Mouse (Mus musculus) large intestine, adult 2 months (tissue): ENCODE data around the gene Itfg1. TPM values are rescaled to one million over a fixed set of nuclear protein-coding genes. Genes with fewer than 3 reads are reported as not detected.
A peak's percentile ranks its signal among the peaks of the same experiment; 100 is the strongest.

Experiments used
- DNase-seq: peaks from one replicate; pipeline ENCODE4 v3.0.0-alpha.2; 2012; ENCODE audit warnings: low read depth, low spot score
- WGBS: fragments of 180-500 bp; shearing (Covaris S2); methylation state at CpG from one replicate; pipeline ENCODE4 v1.1.7; 2018; 5-methylcytosine and 5-hydroxymethylcytosine counted together
- polyA plus RNA-seq: library from polyadenylated mRNA; depleted of rRNA; stranded (reverse); fragments of >200 nt; gene quantifications from 2 replicates; pipeline ENCODE4 v1.2.3, GENCODE M21; 2012; rRNA removed

Itfg1 gene
- polyA plus RNA-seq, 1 experiment, result 15.4 TPM

GRCm38 (mm10) chr8:85780091-85780490, 60.6 kb downstream of the Itfg1 start:
- WGBS, result 93% methylated on average over 3 of the region's 3 CpGs

DNA sequence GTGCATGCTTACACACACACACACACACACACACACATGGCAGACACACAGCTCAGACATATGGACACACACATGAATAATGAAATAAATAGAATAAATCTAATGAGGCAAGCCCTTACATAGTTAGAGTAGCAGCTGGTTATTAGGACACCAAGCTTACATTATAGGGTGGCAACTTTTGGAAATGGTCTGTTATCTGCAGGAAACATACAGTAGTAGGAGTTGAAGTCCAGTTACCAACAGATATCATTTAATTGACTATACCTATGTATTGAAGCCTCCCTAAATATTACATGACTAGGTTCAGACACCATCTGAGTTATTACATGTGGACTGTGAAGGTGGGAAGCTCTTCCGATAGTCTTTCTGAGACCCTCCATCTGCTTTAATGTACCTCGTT, 95.7 kb downstream of the Itfg1 start:
- 98% methylated on average over 2 of the region's 2 CpGs for WGBS
- DNase-seq, result no peak

More at GRCm38 (mm10) chr8:85780091-85780490, 60.6 kb downstream of the Itfg1 start:
- DNase-seq, result no peak

- no peak for DNase-seq
- 77% methylated on average over 3 of the region's 3 CpGs for WGBS
Observed at GRCm38 (mm10) chr8:85730545-85730944, 110.2 kb downstream of the Itfg1 start.

DNA sequence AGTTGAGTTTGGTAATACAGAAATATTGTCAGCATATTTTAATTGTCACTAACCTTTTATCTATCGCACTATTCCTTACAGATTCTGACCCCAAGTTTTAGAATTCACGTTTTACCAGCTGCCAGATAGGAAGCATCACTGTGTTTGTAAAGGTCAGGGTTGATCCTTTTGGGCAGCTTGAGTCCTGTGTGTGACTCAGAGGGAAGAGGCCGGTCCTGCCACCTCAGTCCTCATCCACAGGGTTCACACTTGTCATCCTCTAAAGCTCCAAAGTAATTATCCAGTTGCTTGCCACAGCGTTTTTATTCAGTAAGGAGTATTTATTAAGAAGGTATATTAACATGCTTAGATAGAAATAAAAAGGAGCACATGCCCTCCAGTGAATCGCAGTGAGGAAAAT, 123.5 kb downstream of the Itfg1 start:
- no peak for DNase-seq
- WGBS, result 80% methylated on average over 5 of the region's 5 CpGs

GRCm38 (mm10) chr8:85716696-85717095, 124.0 kb downstream of the Itfg1 start:
- DNase-seq, result no peak
- WGBS, result 85% methylated on average over 4 of the region's 4 CpGs

- 74% methylated on average over 2 of the region's 2 CpGs for WGBS
- no peak for DNase-seq
Observed at GRCm38 (mm10) chr8:85706988-85707387, 133.7 kb downstream of the Itfg1 start.

DNA sequence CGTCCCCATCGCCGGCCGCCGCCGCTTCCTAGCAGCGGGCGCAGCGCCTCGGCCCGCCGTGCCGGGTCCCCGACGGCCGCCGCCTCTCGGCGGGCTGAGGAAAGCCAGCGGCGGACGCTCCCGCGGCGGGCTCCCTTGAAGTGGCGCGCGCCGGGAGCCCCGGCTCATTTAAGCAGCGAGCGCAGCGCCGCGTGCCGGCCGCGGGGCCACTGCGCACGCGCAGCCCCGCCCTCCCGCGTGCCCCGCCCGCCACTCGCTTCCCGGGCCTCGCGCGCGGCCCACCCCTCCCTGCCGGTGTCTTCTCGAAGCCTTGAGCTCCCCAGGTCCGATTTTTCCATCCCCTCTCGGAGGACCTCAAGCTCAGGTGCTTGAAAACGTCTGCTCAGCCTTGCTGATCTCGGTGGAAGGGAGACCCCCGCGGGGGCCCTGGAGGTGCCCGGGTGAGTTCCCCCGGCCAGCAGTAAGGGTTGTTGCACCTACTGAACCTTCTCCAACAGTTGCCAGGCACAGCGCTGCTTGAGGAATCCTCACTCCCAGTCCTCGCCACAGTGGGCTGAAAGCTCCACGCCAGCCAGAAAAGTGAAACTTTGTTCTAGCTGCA, 139.9 kb downstream of the Itfg1 start, which contains the start of gene Neto2:
TSS of gene Neto2 (minus strand) at position 174 of the 601 bp plus-strand sequence.
- no peak for DNase-seq
- WGBS, result 5% methylated on average over 50 of the region's 65 CpGs

- under 1% methylated on average over 84 of the region's 84 CpGs for WGBS
- DNase-seq, result no peak
Observed at GRCm38 (mm10) chr8:85700101-85700750, 140.5 kb downstream of the Itfg1 start.

GRCm38 (mm10) chr8:85699051-85699450, 141.7 kb downstream of the Itfg1 start:
- WGBS, result under 1% methylated on average over 6 of the region's 6 CpGs
- peak; percentile 37 for DNase-seq

Other genes with a start within 250 kb of the Itfg1 start
- 0.34 and 0.35 TPM in 2 replicates for gene Neto2, start 140.0 kb downstream of the Itfg1 start, polyA plus RNA-seq
- gene Phkb, start within 50 bp of the Itfg1 start, polyA plus RNA-seq, result 3.9 and 7.3 TPM in 2 replicates